Mouse (Mus musculus) retina, embryonic 14.5 days (tissue): ENCODE measurements around the gene Naaladl2.

Source experiments
- DNase-seq: peaks from one replicate; pipeline ENCODE4 v3.0.0-alpha.2; 2015; ENCODE audit warnings: low spot score

Gene Naaladl2

DNA sequence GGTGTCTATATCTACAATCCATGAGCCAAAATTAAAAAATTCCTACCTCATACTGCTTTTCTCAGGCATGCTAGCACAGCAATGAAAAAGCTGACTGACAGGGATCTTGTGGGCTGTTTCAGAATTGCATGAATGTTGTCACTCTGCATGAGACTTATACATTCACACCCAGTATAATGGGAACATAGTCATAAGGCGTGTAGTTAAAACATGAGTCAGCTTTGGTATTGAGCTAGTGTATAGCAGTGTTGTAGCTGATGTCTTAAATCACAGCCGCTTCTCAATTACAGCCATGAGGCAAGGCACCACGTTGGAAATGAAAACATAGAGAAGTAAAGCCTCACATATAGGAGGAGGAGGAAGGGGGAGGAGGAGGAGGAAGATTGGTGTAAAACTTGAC is 473.6 kb downstream of the Naaladl2 start:
- no peak for DNase-seq

DNA sequence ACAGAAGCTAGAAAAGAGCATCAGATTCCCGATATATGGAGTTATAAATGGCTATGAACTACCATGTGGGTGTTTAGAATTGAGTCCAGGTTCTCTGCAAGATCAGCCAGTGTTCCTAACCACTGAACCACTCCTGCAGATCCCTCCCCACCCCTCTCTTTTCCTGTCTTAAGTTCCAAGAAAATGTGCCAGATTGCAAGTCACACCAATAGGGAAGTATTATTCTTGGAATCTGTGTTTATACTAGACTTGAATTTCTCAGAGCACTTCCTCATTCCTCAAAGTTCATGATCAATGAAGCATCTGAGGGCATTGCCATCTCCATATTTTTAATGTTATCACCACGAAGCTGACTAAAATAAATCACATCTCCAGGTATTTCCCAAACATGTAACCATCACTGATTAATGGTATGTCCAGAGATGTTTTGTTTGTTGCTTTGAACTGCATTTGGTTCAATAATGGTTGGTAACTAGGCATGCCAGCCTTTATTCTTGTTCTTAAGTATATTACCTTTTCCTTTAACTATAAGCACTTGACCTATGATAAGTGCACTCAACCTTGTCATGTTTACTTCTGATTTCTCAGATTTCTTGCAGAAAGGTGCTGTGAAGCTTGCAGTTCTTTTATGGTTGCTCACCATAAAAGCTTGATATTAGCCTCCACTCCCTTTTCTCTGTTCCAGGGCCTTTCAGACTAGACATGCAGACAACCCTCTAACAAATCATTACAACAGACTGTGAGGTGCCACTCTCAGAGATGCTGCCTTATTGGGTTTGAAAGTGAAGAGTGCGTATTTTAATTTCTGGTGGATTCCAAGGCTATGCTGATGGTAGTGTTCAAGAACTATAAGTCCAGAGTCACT is 475.8 kb downstream of the Naaladl2 start:
- DNase-seq = no peak

DNA sequence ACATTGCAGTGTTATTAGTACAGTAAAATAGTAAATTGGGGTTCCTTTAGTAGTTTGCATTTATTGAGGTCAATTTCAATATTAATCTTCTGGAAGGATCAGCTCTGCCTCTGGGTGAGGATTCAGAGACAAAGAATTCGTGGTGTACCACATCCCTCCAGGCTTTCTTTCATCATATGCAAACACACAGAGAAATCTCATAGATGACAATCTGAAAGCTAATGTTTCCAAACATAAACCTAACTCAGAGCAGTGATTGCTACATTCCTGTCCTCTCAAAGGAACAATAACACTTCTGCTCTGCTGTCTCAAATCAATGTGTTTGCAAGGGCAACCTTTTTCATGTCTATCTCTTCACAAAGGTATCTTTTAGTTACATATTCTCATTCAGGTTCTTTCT is 478.7 kb downstream of the Naaladl2 start:
- no peak for DNase-seq

DNA sequence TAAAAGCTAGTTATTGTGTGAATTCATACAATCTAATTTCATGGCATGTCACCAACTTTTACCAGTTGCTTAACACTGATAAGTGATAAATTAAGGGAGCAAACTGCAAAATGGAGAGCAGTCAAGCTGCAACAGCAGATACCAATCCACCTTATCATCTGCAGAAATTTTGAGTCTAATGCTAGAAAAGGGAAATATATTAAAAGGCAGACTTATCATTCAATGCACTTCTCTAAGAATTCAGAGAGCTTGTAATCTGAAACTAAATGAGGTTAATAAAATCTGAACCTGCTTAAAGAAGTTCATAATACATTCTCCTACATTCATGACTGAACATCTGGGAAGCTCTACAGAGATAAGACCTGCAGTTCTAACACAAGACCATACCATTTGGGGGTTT is 480.3 kb downstream of the Naaladl2 start:
- no peak for DNase-seq

DNA sequence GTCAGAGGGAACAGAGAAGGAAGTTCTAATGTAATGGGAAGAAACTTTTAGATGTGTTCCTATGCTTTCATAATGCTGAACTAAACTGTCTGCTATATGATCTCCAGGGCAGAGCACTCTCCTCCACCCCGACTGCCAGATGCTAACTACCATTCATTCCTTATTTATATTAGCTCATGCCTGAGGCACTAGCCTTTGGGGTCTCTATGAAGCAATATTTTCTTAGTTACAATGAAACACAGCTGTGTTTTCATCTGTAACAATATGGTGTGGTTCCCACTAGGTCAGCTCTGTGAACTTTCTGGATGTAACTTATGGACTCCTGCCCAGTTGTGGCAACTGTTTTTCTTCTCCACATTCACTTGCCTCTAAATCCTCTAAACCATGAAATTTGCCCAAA is 514.0 kb downstream of the Naaladl2 start:
- DNase-seq = no peak

DNA sequence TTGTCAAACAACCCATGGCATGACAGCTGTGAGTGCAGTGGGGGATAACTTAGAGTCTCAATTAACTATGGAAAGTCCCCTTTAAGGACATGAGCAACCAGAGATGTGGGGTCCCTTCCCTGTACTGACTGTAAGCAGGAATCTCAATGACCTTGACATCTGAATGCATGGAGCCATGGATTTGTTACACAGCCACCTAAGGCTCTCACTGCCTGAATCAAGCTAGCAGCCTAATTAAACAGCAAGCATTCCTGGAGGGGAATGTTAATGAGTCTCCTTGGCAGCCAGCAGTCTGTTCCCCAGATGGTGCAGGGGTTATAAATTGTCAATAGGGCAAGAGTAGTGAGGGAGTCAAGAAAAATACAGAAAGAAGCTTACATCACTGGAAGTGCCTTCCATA is 538.6 kb downstream of the Naaladl2 start:
- peak; percentile 48 for DNase-seq

DNA sequence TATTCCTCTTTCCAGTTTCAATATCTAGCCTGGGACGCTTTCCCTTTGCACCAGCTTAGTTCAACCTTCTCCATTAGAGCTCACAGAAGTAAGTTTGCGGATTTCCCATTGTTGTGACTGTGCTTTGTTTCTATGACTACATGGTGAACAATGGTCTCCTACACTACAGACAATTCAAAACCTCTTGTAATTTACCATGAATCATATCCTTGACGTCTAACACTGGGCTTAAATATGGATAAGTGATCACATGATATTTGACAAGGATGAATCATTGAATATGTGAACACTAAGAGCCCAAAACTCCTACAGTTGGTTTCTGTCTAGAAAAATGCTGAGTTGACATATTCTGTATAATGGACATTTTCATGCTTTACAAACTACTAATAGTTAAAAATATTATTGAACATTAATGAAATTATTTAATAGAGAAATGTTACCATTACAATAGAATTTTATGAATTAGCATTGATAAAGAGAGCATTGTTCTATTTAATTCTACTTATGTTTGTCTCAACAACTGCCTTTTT is 539.2 kb downstream of the Naaladl2 start:
- no peak for DNase-seq

DNA sequence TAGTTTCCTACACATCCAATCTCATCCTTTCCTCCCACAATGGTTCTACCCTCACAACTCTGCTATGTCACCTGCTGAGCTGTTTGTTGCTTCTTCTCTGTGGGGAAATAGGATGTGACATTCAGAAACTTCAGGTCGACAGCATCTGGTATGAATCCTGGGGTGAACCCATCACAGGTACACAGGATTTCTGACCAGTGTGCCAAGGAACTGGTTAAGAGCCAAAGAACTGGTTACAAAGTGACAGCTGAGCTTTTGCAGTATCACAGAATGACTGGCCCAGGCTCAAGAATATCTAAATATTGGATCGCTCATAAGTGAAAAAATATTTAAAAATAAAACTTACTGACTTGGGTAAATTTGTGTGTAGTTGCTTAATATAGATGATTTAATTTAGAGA is 548.6 kb downstream of the Naaladl2 start:
- DNase-seq = no peak

DNA sequence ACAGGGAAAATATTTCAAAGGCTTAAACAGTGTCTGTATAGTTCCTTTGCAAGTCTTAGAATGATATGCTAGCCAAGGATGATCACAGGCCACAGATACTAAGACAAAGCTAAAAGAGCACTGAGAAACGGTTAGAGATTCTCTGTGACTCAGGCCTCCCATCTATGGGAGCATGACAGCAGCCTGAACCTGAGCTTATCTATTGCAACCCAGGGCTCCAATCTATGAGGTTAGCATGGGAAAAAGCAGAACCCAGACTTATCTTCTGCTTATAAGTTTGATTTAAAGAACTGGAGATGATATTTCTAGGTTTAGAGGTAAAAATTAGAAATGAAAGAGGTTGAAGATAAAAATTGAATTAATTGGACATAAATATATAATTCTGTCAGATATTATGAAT is 587.4 kb downstream of the Naaladl2 start:
- no peak for DNase-seq

DNA sequence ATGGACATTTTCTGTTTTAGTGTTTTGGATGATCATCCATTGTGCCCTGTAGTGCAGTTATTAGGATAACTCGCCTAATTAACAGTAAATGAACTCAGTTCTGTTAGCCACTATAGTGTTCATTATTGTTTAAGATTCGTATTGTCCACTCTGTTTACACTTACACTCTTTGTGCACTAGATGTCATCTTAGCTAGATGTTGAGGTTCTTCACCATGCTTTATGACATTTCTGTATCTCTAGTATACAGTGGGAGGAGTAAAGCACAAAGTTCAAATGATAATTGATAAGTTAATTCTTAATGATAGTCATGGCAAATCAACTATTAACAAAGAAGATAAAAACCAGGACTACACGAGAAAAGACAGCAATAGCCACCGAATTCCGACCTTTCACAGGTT is 590.4 kb downstream of the Naaladl2 start:
- no peak for DNase-seq

DNA sequence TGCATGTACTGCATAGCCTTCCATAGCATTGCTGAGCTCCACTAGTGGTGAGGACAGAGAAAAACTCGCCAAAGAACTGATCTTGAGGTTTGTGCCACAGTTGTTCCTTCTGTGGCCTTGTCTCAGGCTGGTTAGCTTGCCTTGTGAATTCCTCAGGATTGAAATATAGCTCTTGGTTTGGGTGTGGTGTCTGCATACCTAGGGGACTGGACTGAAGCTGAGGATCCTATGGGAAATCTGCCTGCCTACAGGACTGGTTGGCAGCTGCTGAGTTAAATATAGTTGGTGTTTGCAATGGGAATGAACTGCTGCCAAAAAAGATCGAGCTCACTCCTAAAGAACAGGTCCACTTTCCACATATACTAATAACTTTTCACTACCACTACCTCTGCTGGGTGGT is 591.4 kb downstream of the Naaladl2 start:
- no peak for DNase-seq

DNA sequence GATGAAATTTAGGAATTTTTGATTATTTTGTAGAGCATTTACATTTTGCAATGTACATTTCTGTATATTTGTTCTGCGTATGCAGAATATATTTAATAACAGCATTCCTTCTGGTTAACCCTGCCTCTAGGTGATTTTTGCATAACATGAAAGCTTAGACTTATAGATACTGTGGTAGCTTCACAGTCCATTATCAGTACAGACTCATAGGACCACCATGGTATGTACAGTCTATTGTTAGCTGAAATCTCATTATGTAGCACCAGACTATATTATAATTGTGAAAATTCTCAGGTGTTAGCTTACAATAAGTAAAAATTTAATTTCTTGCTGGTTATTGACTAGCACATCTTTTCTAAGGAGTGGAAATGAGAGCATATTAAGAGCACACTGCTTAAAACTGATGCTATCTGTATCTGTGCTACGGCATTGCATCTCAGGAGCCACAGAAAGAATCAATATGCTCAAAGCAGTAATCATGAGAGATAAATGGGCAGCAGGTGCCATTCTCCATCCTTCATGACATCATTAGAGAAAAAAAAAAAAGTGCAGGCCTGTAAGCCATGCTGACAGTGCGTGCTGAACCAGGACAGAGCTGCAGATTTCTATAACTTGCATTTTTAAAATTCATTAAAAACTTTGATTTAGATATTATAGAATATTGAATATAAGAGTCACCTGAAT is 610.1 kb downstream of the Naaladl2 start:
- no peak for DNase-seq

DNA sequence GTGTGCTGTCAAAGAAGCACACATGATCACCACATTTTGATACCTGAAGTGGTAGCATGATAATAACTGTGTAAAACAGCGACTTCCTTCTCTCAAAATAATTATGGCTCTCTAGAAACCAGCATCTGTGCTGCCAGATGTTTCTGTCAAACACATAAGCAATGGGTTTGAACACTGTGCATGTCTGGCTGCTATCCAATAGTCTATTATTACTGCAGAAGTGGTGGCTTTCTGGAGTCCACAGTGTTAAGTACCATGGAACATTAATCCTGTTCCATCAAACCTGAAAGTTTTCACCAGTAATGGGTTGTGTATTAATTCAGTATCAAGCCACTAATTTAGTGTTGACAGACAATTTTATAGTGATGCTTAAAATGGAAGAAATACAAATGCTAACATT is 629.1 kb downstream of the Naaladl2 start:
- no peak for DNase-seq

DNA sequence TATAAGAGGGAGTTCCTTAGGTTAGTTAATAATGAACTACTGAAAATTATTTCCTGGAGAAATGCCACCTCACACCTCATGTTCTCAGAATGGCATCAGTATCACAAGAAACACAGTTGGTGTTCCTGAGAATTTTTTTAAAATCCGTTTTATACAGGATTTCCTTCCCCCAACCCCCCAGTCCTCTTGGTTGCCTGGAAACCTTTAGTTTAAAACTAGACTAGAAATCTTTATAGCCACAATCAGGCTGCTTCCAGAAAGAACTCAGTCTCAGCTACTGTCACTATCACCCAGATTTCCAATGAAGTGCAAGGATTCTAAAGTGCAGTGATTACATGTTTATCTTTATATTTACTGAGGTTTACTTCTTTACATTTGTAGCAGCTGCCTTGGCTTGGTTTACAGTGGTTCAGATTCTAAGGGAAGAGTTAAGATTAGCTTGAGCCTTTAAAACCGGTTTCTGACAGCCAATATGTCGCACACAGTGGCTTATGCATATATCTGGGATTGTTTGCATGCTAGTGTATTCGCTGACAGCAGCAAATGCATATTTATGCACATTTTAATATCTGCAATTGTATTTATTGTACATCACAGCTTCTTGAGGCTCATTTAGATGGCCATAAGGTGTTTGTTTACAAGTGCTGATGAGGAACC is 657.5 kb downstream of the Naaladl2 start:
- no peak for DNase-seq

DNA sequence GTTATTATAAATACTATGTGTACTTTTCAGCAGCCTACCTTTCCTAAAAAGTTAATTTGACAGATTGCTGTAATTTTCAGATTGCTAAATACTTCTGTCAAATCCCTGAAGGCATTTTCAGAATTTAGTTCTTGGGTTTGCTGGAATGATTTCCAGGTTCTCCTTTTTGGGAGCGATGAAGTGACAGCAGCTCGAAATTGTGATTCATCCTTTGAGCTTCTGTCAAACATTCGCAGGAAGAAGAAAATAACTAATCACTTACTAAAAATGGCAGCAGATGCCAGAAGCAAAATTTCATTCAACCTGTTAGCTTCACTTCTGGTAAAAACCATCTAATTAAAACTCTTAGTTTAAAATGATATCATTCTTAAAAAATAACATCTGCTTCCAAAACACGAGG is 680.1 kb downstream of the Naaladl2 start:
- no peak for DNase-seq

DNA sequence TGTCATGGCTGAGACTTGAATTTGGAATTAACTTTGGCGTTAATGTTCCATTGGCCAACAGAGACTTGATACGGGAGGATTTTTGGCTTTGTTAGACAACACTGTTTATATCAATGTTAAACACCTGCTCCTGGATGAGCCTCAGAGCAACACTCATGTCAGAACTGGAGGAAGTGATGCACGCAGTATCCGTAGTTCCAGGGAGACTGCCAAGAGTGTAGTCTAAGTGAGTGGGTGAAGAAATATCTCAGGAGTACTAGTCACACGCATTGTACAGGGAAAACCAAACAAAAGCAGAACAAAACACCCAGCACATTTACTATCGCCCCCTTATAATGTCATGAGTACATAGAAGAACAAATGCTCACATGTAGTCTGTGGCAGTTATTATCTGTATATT is 703.4 kb downstream of the Naaladl2 start:
- DNase-seq = no peak

DNA sequence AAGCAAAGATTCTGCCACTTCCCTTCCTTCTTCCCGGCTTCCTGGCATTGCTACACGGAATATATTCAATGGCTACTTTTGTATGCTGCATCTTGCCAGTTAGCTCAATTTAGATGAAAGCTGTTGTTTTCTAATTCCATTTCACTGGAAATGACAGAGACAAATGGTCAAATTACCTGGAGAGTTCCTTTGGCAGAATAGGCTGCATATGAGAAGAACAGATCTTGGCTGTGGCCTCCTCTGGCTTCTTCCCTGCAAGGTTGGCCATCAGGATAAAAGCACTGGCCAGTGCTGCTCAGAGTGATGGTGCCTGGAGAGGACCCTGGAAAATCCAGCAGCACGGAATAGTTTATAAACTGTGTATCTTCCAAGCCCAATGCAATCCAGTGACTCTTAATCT is 711.3 kb downstream of the Naaladl2 start:
- DNase-seq = no peak

DNA sequence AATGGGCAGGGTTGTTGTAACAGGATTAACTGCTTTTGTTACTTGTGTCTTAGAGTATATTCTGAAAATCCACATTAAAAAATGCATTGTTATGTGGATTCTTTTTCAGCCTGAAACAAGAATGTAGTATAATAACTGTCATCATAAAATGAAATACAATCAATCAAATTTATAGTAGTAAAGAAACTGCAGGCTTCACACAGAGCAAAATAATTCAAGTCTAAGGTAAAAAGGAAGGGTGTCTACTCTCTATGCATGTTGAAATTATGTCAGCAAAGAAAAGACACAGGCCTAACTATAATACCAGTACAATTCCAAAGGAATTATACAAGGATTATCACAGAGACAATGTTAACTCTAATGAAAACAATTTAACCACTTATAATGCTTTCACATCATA is 752.3 kb downstream of the Naaladl2 start:
- no peak for DNase-seq

DNA sequence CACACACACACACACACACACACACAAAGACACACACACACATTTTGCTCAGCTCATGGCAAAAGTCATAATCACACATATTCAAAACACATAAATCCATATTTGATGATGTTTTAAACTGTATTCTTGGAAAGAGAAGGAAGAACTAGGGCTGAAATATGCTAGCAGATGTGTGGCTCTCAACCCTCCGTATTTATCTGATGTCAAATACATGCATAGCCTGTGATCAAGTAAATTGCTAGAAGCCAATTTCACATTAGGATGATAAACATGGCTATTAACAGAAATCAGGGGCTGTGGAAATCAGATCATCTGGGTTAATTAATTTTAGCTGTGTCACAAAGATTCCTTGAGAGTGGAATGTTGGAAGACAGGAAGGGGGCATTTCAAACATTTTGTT is 752.8 kb downstream of the Naaladl2 start:
- no peak for DNase-seq

DNA sequence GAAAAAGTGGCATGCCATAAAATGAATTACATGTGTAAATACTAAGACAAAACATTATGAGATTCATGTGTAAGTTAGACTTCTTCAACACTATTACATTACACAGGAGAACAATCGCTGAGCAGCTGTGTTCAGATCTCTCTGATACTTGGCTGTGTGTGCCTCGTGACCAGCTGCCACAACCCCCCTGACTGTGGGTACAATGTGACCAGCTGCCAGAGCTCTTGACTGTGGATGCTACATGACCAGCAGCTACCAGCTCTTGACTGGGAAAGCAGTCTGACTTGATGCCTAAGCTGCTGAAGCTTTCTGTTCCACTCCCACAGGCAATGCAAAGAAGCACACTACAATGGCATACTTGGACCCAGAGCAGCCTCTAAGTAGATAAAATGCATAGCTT is 789.1 kb downstream of the Naaladl2 start:
- peak; percentile 12 for DNase-seq

DNA sequence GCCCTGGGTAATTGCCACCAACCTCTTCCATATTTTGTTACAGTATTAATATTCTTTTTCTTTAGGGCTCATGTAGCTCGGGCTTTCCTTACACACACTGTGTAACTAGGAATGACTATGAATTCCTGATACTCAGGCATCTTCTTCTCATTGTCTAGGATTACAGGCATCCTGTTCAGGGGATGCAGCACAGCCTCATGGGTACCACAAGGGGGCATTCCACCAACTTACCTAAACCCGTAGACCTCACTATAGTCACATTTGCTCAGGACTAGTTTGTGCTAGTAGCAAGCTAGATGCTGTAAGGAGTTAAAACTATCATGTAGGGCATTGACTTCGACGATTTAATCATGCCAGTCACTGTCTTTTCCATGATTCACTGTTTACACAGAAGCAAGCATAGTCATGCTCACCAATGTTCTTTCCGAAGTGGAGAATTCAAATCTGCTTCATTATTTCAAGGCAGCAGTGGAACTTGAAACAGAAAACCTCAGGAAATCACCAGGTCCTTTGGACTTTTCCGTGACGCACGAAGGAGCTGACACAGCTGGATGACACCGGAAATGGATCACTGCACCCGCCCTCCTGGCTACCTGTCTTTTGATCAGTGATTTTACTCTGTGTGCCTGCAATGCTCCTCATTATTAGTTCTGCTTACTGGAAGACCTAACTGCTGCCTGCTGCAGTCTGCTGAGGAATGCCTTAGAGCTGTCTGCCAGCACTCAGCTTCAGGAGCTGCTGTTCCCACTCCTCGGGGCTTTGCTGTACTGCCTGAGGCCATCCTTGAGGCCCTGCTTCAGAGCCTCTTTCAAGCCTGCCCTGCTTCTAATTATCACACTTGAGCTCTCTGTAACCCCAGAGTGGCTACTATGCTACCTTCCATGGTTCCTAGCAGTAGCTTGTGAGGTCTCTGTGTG is 822.3 kb downstream of the Naaladl2 start:
- peak; percentile 6 for DNase-seq
